Mouse (Mus musculus): ENCODE data around the gene Ptprg. TPM values are rescaled to one million over a fixed set of nuclear protein-coding genes. Genes with fewer than 3 reads are reported as not detected.

The Ptprg gene
- polyA plus RNA-seq, 1 experiment from 2014 or later, result 20.8 TPM

GRCm38 (mm10) chr14:12062628-12063360 is 509.5 kb downstream of the Ptprg start:
- no peak overlapping the region for H3K9ac ChIP-seq (ENCODE audit: low read length)
- no peak for ATAC-seq (ENCODE audit: insufficient read depth, low FRiP score)
- WGBS, result 77% methylated on average over 7 of the region's 7 CpGs

DNA sequence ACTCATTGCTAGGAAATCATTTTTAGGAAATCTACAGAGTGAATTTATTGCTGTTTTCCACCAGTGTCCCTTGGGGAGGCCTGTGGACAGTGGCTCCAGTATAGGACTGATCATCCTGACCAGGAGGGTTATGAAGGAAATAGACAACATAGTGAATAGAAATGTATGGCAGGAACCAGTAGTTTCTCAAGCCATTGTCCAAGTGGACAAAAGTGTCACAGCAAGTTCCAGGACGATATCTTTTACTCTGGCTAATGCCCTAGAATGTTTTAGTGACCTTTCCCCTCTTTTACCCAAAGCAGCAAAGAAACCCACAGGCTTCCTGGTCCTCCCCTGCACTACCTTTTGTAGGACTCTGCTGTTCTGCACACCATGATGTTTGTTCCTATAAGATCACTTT is 511.7 kb downstream of the Ptprg start:
- Histone ChIP-seq H3K4me2 (ENCODE audit: low read depth, low read length) (no peak overlapping the region), H3K9ac (ENCODE audit: low read length) (no peak overlapping the region), H3K27ac (ENCODE audit: low read length) (no peak overlapping the region), H3K4me3 (replicated peaks; ENCODE audit: low read length) (no peak overlapping the region), H3K36me3 (ENCODE audit: control insufficient read depth, insufficient read depth, low read length) (no peaks in the 10 kb centered on the region), H3K9me3 (replicated peaks; ENCODE audit: control insufficient read depth, low read length) (no peaks in the 10 kb centered on the region), H3K4me1 (ENCODE audit: control insufficient read depth, insufficient read depth, low read length) (no peaks in the 10 kb centered on the region), H3K27me3 (ENCODE audit: control insufficient read depth, insufficient read depth, low read length) (no peaks in the 10 kb centered on the region)
- no peak for ATAC-seq (ENCODE audit: insufficient read depth, low FRiP score)
- WGBS, result 81% methylated on average over 1 of the region's 1 CpGs

More at GRCm38 (mm10) chr14:12062628-12063360, 509.5 kb downstream of the Ptprg start:
- no peaks in the 10 kb centered on the region for H3K27me3 ChIP-seq (ENCODE audit: control insufficient read depth, insufficient read depth, low read length)
- H3K9me3 ChIP-seq (replicated peaks; ENCODE audit: control insufficient read depth, low read length), result no peaks in the 10 kb centered on the region
- H3K27ac ChIP-seq (ENCODE audit: low read length), result no peak overlapping the region
- no peak overlapping the region for H3K4me2 ChIP-seq (ENCODE audit: low read depth, low read length)
- H3K36me3 ChIP-seq (ENCODE audit: control insufficient read depth, insufficient read depth, low read length), result no peaks in the 10 kb centered on the region
- H3K4me1 ChIP-seq (ENCODE audit: control insufficient read depth, insufficient read depth, low read length), result no peaks in the 10 kb centered on the region
- H3K4me3 ChIP-seq (replicated peaks; ENCODE audit: low read length), result no peak overlapping the region

DNA sequence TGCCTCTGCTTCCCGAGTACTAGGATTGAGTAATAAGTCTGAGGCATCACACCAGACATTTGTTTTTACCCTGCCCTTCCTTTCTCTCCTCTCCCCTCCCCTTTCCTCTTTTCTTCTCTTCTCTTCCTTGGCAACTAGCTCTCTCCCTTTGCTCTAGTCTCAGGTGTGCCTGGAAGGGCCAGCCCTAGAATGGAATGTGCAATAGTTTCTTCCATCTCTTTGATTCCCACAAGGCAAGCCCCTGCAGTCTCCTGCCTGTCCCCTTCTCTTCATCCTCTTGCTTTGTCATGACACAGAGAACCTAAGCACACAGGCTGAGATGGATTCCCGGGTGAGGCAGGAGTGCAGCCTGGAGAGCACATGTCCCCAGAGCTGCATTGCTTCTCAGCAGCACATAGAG is 512.4 kb downstream of the Ptprg start:
- H3K9me3 ChIP-seq (replicated peaks; ENCODE audit: control insufficient read depth, low read length), result no peaks in the 10 kb centered on the region
- no peaks in the 10 kb centered on the region for H3K4me1 ChIP-seq (ENCODE audit: control insufficient read depth, insufficient read depth, low read length)
- H3K27me3 ChIP-seq (ENCODE audit: control insufficient read depth, insufficient read depth, low read length), result no peaks in the 10 kb centered on the region
- H3K4me3 ChIP-seq (replicated peaks; ENCODE audit: low read length), result no peak overlapping the region
- WGBS, result 49% methylated on average over 2 of the region's 2 CpGs
- no peak overlapping the region for H3K9ac ChIP-seq (ENCODE audit: low read length)
- no peak for ATAC-seq (ENCODE audit: insufficient read depth, low FRiP score)
- no peak overlapping the region for H3K4me2 ChIP-seq (ENCODE audit: low read depth, low read length)
- no peaks in the 10 kb centered on the region for H3K36me3 ChIP-seq (ENCODE audit: control insufficient read depth, insufficient read depth, low read length)
- no peak overlapping the region for H3K27ac ChIP-seq (ENCODE audit: low read length)

DNA sequence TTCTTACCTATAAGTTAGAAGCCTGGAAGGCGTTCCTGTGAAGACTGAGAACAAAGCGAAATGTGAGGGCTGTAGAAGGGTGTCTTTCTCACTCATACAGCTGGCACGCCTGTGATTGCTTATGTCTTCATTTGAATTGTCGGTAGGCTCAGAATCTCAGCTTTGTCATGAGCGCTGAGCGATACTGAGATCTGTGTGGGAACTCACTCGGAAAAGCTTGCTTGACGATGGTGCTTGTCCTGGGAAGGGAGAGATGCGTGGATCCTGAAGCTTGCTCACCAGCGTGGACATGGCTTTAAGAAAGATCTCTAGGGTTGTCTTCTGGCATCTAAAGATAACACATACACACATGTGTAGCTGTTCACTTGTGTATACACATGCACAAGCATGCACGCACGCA is 516.4 kb downstream of the Ptprg start:
- Histone ChIP-seq H3K36me3 (ENCODE audit: control insufficient read depth, insufficient read depth, low read length) (no peaks in the 10 kb centered on the region), H3K27ac (ENCODE audit: low read length) (no peak overlapping the region), H3K4me2 (ENCODE audit: low read depth, low read length) (no peak overlapping the region), H3K4me1 (ENCODE audit: control insufficient read depth, insufficient read depth, low read length) (no peaks in the 10 kb centered on the region), H3K9ac (ENCODE audit: low read length) (no peak overlapping the region), H3K9me3 (replicated peaks; ENCODE audit: control insufficient read depth, low read length) (no peaks in the 10 kb centered on the region), H3K4me3 (replicated peaks; ENCODE audit: low read length) (no peak overlapping the region), H3K27me3 (ENCODE audit: control insufficient read depth, insufficient read depth, low read length) (no peaks in the 10 kb centered on the region)
- 89% methylated on average over 12 of the region's 12 CpGs for WGBS
- ATAC-seq (ENCODE audit: insufficient read depth, low FRiP score), result no peak

DNA sequence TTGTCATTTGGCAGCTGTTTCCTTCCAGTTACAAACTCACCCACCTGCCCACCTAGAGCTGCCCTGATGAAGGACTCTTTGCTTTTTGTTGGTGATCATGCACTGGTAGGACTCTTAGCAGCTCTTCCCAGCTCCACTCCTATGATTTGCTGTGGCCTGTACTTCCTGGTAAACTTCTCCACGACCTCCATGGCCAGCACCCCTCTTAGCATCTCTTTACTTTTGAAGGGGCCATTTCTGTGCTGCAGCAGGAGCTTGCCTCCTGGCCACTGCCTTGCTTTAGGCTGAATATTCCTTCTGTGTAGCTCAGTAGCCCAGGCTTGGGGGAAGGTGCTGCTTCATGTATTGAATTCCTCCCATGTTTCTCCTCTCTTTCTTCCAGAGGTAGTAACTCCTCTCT is 517.0 kb downstream of the Ptprg start:
- Histone ChIP-seq H3K27me3 (ENCODE audit: control insufficient read depth, insufficient read depth, low read length) (no peaks in the 10 kb centered on the region), H3K9me3 (replicated peaks; ENCODE audit: control insufficient read depth, low read length) (no peaks in the 10 kb centered on the region), H3K4me2 (ENCODE audit: low read depth, low read length) (no peak overlapping the region), H3K4me1 (ENCODE audit: control insufficient read depth, insufficient read depth, low read length) (no peaks in the 10 kb centered on the region), H3K27ac (ENCODE audit: low read length) (no peak overlapping the region), H3K9ac (ENCODE audit: low read length) (no peak overlapping the region), H3K36me3 (ENCODE audit: control insufficient read depth, insufficient read depth, low read length) (no peaks in the 10 kb centered on the region), H3K4me3 (replicated peaks; ENCODE audit: low read length) (no peak overlapping the region)
- 38% methylated on average over 1 of the region's 1 CpGs for WGBS
- no peak for ATAC-seq (ENCODE audit: insufficient read depth, low FRiP score)

DNA sequence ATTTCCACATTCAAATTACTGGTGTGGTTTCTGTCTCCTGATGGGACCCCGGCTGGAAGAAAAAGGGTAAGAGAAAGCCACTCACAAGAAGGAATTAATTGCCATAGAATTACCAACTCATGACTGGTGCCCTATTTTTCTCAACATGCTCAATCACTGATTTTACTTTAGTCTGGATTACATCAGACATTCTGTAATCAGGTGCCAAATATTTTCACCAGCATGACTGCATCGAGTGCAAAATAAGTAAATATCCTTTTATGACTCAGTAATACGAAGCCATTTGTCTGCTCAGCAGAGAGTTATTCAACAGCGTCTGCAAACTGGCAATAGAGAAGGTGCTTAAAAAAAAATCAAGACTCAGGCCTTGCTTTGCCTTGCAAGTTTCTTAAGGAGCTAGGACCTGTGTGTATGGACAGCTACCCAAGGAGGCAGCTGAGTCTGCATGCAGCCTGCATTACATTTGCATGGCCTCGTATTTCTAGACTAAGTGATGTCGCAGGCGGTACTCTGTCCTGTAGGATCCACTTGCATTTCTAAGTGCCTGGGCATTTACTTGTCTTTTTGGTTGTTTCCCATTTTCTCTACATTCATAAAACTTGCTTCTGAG is 517.6 kb downstream of the Ptprg start:
- no peak for ATAC-seq (ENCODE audit: insufficient read depth, low FRiP score)
- Histone ChIP-seq H3K4me3 (replicated peaks; ENCODE audit: low read length) (no peak overlapping the region), H3K4me2 (ENCODE audit: low read depth, low read length) (no peak overlapping the region), H3K36me3 (ENCODE audit: control insufficient read depth, insufficient read depth, low read length) (no peaks in the 10 kb centered on the region), H3K9me3 (replicated peaks; ENCODE audit: control insufficient read depth, low read length) (no peaks in the 10 kb centered on the region), H3K27ac (ENCODE audit: low read length) (no peak overlapping the region), H3K27me3 (ENCODE audit: control insufficient read depth, insufficient read depth, low read length) (no peaks in the 10 kb centered on the region), H3K9ac (ENCODE audit: low read length) (no peak overlapping the region), H3K4me1 (ENCODE audit: control insufficient read depth, insufficient read depth, low read length) (no peaks in the 10 kb centered on the region)
- WGBS, result 63% methylated on average over 7 of the region's 7 CpGs

DNA sequence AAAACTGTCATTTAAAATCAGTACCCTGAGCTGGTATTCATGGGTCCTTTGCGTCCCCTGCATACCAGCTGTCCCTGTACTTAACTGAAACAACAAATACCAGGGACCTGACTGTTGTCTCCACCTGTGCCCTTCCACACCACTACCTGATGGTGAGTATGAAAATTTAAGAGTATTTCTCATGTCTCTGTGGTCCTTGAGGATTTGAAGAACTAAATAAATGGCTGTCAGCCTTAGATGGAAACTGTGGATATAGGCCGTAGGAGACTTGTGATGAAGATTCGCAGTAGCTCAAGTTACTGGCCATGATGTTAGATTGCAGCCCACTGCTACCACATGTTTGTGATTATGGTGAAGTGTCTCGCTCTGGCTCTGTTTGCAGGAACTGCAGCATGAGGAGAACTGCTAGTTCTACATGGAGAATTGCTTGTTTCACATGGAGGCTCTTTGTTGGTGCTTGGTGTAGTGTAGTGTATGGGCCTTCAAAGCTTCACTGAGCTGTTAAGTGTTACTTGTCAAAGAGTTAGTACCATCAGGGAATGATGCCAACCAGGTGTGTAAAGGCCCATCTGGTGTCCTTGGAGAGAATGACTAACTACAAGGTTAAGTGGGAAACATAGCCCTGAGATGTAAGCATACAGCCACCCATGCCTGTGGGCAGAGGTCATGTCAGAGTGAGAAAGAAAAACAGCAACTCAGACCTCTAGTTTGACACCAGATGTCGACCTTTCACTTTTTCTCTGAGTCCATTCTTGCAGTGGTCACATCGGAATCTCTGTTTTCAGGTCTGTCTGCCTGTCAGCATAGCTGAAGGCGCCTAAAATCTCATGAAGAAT is 518.9 kb downstream of the Ptprg start:
- no peak overlapping the region for H3K27ac ChIP-seq (ENCODE audit: low read length)
- H3K4me2 ChIP-seq (ENCODE audit: low read depth, low read length), result no peak overlapping the region
- no peaks in the 10 kb centered on the region for H3K27me3 ChIP-seq (ENCODE audit: control insufficient read depth, insufficient read depth, low read length)
- no peaks in the 10 kb centered on the region for H3K36me3 ChIP-seq (ENCODE audit: control insufficient read depth, insufficient read depth, low read length)
- H3K9ac ChIP-seq (ENCODE audit: low read length), result no peak overlapping the region
- H3K4me3 ChIP-seq (replicated peaks; ENCODE audit: low read length), result no peak overlapping the region
- no peak for ATAC-seq (ENCODE audit: insufficient read depth, low FRiP score)
- H3K9me3 ChIP-seq (replicated peaks; ENCODE audit: control insufficient read depth, low read length), result no peaks in the 10 kb centered on the region
- WGBS, result 79% methylated on average over 7 of the region's 7 CpGs
- no peaks in the 10 kb centered on the region for H3K4me1 ChIP-seq (ENCODE audit: control insufficient read depth, insufficient read depth, low read length)

GRCm38 (mm10) chr14:12073408-12074107 is 520.2 kb downstream of the Ptprg start:
- no peaks in the 10 kb centered on the region for H3K9me3 ChIP-seq (replicated peaks; ENCODE audit: control insufficient read depth, low read length)
- no peak overlapping the region for H3K27ac ChIP-seq (ENCODE audit: low read length)
- H3K27me3 ChIP-seq (ENCODE audit: control insufficient read depth, insufficient read depth, low read length), result no peaks in the 10 kb centered on the region
- no peaks in the 10 kb centered on the region for H3K4me1 ChIP-seq (ENCODE audit: control insufficient read depth, insufficient read depth, low read length)
- no peak overlapping the region for H3K4me3 ChIP-seq (replicated peaks; ENCODE audit: low read length)
- no peak for ATAC-seq (ENCODE audit: insufficient read depth, low FRiP score)
- H3K9ac ChIP-seq (ENCODE audit: low read length), result no peak overlapping the region
- no peak overlapping the region for H3K4me2 ChIP-seq (ENCODE audit: low read depth, low read length)
- WGBS, result 61% methylated on average over 2 of the region's 2 CpGs
- no peaks in the 10 kb centered on the region for H3K36me3 ChIP-seq (ENCODE audit: control insufficient read depth, insufficient read depth, low read length)
